ENCODE assay signal across 15 mouse cellular contexts in the genomic region with DNA sequence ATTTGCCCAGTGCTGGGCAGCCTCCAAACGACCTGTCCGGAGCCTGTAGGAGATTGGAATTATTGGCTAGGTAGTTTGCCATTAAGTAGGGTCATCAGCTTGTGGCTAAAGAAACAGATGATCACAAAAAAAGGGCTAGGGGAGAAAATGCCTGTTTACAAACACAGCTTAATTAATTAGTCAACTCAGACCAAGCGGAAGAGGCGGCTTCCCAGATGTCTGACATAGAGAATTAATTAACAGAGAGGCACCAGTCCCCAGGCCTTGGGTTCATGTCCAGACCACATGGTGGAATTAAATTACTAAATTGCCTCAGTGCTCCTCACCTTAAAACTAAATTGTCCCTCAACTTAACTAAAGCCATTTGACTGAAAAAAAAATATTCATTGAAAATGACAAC.
A peak's percentile ranks its signal among the peaks of the same experiment; 100 is the strongest.
DNase-seq lines count a peak whose midpoint lies in the region; ATAC-seq and TF ChIP-seq lines count a peak whose summit lies in the region.
"Had no signal": no experiment of that assay in that cellular context is flagged by ENCODE, and none has a peak within 500 bp of the region (broad histone marks: within the 10 kb centered on the region; RNA-seq: fewer than 3 reads in every experiment).

No protein-coding gene starts in this region.

- 37% methylated on average over 4 of the region's 4 CpGs for WGBS in forebrain, embryonic 14.5 days
- WGBS in forebrain, embryonic 16.5 days = 38% methylated on average over 4 of the region's 4 CpGs
- WGBS in olfactory bulb, adult 2 months = 53% methylated on average over 4 of the region's 4 CpGs
- 66% methylated on average over 4 of the region's 4 CpGs for WGBS in midbrain, embryonic 16.5 days

- DNase-seq in forebrain, embryonic 14.5 days (ENCODE audit: low spot score) = peak; percentile 14
- peak; percentile 12 for DNase-seq in left cerebral cortex, postnatal 4 days
- no peak for DNase-seq in left cerebral cortex, postnatal 25 days (ENCODE audit: low spot score in 2 of 2)
- DNase-seq: adrenal gland, postnatal 10 days; cerebellum, postnatal 25 days; heart, postnatal 36 days had no signal

- no peaks in the 10 kb centered on the region for H3K27me3 ChIP-seq in forebrain, embryonic 14.5 days (replicated peaks; ENCODE audit: control insufficient read depth, insufficient read depth, low read length)
- no peaks in the 10 kb centered on the region for H3K27me3 ChIP-seq in forebrain, embryonic 16.5 days (replicated peaks; ENCODE audit: control insufficient read depth, insufficient read depth, low read length)
- H3K27me3 ChIP-seq in midbrain, embryonic 16.5 days (ENCODE audit: control insufficient read depth, insufficient read depth, low read depth, low read length) = no peaks in the 10 kb centered on the region
- H3K27me3 ChIP-seq: embryonic facial prominence, embryonic 13.5 days; forebrain, embryonic 15.5 days; heart, embryonic 13.5 days; hindbrain, embryonic 15.5 days had no signal

- no peak overlapping the region for H3K4me2 ChIP-seq in forebrain, embryonic 14.5 days (ENCODE audit: low read length)
- no peak overlapping the region for H3K4me2 ChIP-seq in forebrain, embryonic 16.5 days (ENCODE audit: low read length)
- no peak overlapping the region for H3K4me2 ChIP-seq in midbrain, embryonic 16.5 days (ENCODE audit: low read length)
- H3K4me2 ChIP-seq: embryonic facial prominence, embryonic 13.5 days; forebrain, embryonic 15.5 days; heart, embryonic 13.5 days; hindbrain, embryonic 15.5 days had no signal

- intact Hi-C loops in left cerebral cortex, postnatal 4 days (cut with DNase I) = no loop called here
- intact Hi-C loops in left cerebral cortex, postnatal 25 days (cut with DNase I) = loop anchor here (5.0 to 10.0 kb wide), 2 partner anchors 160 to 352 kb away; no protein-coding TSS in a partner anchor

- no peak overlapping the region for H3K27ac ChIP-seq in forebrain, embryonic 14.5 days (ENCODE audit: low read depth, low read length)
- no peak overlapping the region for H3K27ac ChIP-seq in forebrain, embryonic 16.5 days (ENCODE audit: low read length)
- H3K27ac ChIP-seq in olfactory bulb, adult 2 months (ENCODE audit: insufficient read depth, low read depth, low read length) = 0 out of 2 replicates have a peak overlapping the region, but pooled peaks have one; percentile 20
- H3K27ac ChIP-seq in midbrain, embryonic 16.5 days (ENCODE audit: low read length) = no peak overlapping the region
- H3K27ac ChIP-seq: embryonic facial prominence, embryonic 13.5 days; forebrain, embryonic 15.5 days; heart, embryonic 13.5 days; hindbrain, embryonic 15.5 days had no signal

- TF ChIP-seq CTCF in olfactory bulb, adult 2 months (IDR thresholded peaks at IDR 0.05; ENCODE audit: insufficient read depth, low read depth, low read length) = no peak

- no peak overlapping the region for H3K4me3 ChIP-seq in forebrain, embryonic 14.5 days (ENCODE audit: low read depth, low read length)
- no peak overlapping the region for H3K4me3 ChIP-seq in forebrain, embryonic 16.5 days (replicated peaks; ENCODE audit: low read length)
- no peak overlapping the region for H3K4me3 ChIP-seq in olfactory bulb, adult 2 months (ENCODE audit: insufficient read depth, low read depth, low read length)
- H3K4me3 ChIP-seq in midbrain, embryonic 16.5 days (ENCODE audit: low read depth, low read length) = no peak overlapping the region
- H3K4me3 ChIP-seq: embryonic facial prominence, embryonic 13.5 days; forebrain, embryonic 15.5 days; heart, embryonic 13.5 days; hindbrain, embryonic 15.5 days had no signal

- no peaks in the 10 kb centered on the region for H3K9me3 ChIP-seq in forebrain, embryonic 14.5 days (replicated peaks; ENCODE audit: control insufficient read depth, low read length)
- no peaks in the 10 kb centered on the region for H3K9me3 ChIP-seq in forebrain, embryonic 16.5 days (ENCODE audit: control insufficient read depth, low read length)
- no peaks in the 10 kb centered on the region for H3K9me3 ChIP-seq in midbrain, embryonic 16.5 days (replicated peaks; ENCODE audit: control insufficient read depth, low read length, poor library complexity, severe bottlenecking)
- H3K9me3 ChIP-seq: embryonic facial prominence, embryonic 13.5 days; forebrain, embryonic 15.5 days; heart, embryonic 13.5 days; hindbrain, embryonic 15.5 days had no signal

- no peak for ATAC-seq in forebrain, embryonic 14.5 days
- ATAC-seq in forebrain, embryonic 16.5 days = no peak
- no peak for ATAC-seq in midbrain, embryonic 16.5 days
- ATAC-seq in activated CD4-positive, CD25-positive, alpha-beta regulatory T cell, adult 4 months = no peak
- ATAC-seq: forebrain, embryonic 15.5 days; intestine, embryonic 16.5 days had no signal

- H3K4me1 ChIP-seq in forebrain, embryonic 14.5 days (ENCODE audit: control insufficient read depth, insufficient read depth, low read length) = no peaks in the 10 kb centered on the region
- H3K4me1 ChIP-seq in forebrain, embryonic 16.5 days (replicated peaks; ENCODE audit: control insufficient read depth, insufficient read depth, low read length) = no peaks in the 10 kb centered on the region
- H3K4me1 ChIP-seq in olfactory bulb, adult 2 months (ENCODE audit: control insufficient read depth, insufficient read depth, low read length) = peaks cover 15% of the 10 kb centered on the region
- H3K4me1 ChIP-seq in midbrain, embryonic 16.5 days (ENCODE audit: control insufficient read depth, insufficient read depth, low read length) = peaks cover 5% of the 10 kb centered on the region; the same call in 1 of the 2 replicates
- H3K4me1 ChIP-seq: forebrain, embryonic 15.5 days had no signal

- H3K9ac ChIP-seq in forebrain, embryonic 14.5 days (ENCODE audit: low read length) = no peak overlapping the region
- H3K9ac ChIP-seq in forebrain, embryonic 16.5 days (replicated peaks; ENCODE audit: low read depth, low read length) = no peak overlapping the region
- no peak overlapping the region for H3K9ac ChIP-seq in midbrain, embryonic 16.5 days (ENCODE audit: low read depth, low read length)
- H3K9ac ChIP-seq: embryonic facial prominence, embryonic 13.5 days; forebrain, embryonic 15.5 days; heart, embryonic 13.5 days; hindbrain, embryonic 15.5 days had no signal

- TF ChIP-seq POLR2A in olfactory bulb, adult 2 months (IDR thresholded peaks at IDR 0.05; ENCODE audit: insufficient read depth, low read depth, low read length) = no peak

- no peaks in the 10 kb centered on the region for H3K36me3 ChIP-seq in forebrain, embryonic 14.5 days (ENCODE audit: control insufficient read depth, insufficient read depth, low read length)
- no peaks in the 10 kb centered on the region for H3K36me3 ChIP-seq in forebrain, embryonic 16.5 days (ENCODE audit: control insufficient read depth, insufficient read depth)
- no peaks in the 10 kb centered on the region for H3K36me3 ChIP-seq in midbrain, embryonic 16.5 days (ENCODE audit: control insufficient read depth, insufficient read depth, low read length)
- H3K36me3 ChIP-seq: embryonic facial prominence, embryonic 13.5 days; forebrain, embryonic 15.5 days; heart, embryonic 13.5 days; hindbrain, embryonic 15.5 days had no signal

Comparison
In these comparisons a context has a peak if more than half of its experiments do, and no peak if none do; other contexts are left out.
1. DNase-seq: peak in forebrain, embryonic 14.5 days (single experiment) and left cerebral cortex, postnatal 4 days (single experiment); none in left cerebral cortex, postnatal 25 days (0 of 2).